Mouse (Mus musculus): ENCODE measurements at regions not wholly inside any gene's neighbourhood (a gene's known extent, or its start where the extent isn't known, plus 50 kb on each side); places are given as distances from the start of the nearest gene placed in this dataset.

- ATAC-seq (replicated peaks; ENCODE audit: low FRiP score, low TSS enrichment, low read depth) (no peak), DNase-seq (ENCODE audit: low spot score) (no peak)
- 78% methylated on average over 3 of the region's 3 CpGs for WGBS
- Histone ChIP-seq H3K4me2 (ENCODE audit: low read length) (no peak overlapping the region), H3K4me1 (replicated peaks; ENCODE audit: control insufficient read depth, insufficient read depth, low read length) (0 out of 2 replicates have a peak, but pooled peaks cover 7% of the 10 kb centered on the region), H3K27me3 (replicated peaks; ENCODE audit: control insufficient read depth, insufficient read depth, low read length) (no peaks in the 10 kb centered on the region), H3K4me3 (ENCODE audit: low read depth, low read length) (no peak overlapping the region), H3K36me3 (ENCODE audit: control insufficient read depth, insufficient read depth, low read length) (no peaks in the 10 kb centered on the region), H3K27ac (ENCODE audit: low read depth) (no peak overlapping the region), H3K9me3 (ENCODE audit: control insufficient read depth, low read length) (no peaks in the 10 kb centered on the region), H3K9ac (ENCODE audit: low read length) (no peak overlapping the region)
Observed at GRCm38 (mm10) chr10:111806333-111806732, 166.1 kb upstream of the Krr1 start.

GRCm38 (mm10) chr10:111806916-111807315 is 165.5 kb upstream of the Krr1 start:
- Histone ChIP-seq H3K36me3 (ENCODE audit: control insufficient read depth, insufficient read depth, low read length) (no peaks in the 10 kb centered on the region), H3K4me2 (ENCODE audit: low read length) (no peak overlapping the region), H3K27ac (ENCODE audit: low read depth) (no peak overlapping the region), H3K9ac (ENCODE audit: low read length) (no peak overlapping the region), H3K27me3 (replicated peaks; ENCODE audit: control insufficient read depth, insufficient read depth, low read length) (no peaks in the 10 kb centered on the region), H3K4me1 (replicated peaks; ENCODE audit: control insufficient read depth, insufficient read depth, low read length) (0 out of 2 replicates have a peak, but pooled peaks cover 1% of the 10 kb centered on the region), H3K4me3 (ENCODE audit: low read depth, low read length) (no peak overlapping the region), H3K9me3 (ENCODE audit: control insufficient read depth, low read length) (no peaks in the 10 kb centered on the region)
- WGBS, result 37% methylated on average over 5 of the region's 5 CpGs
- DNase-seq (ENCODE audit: low spot score) (no peak), ATAC-seq (replicated peaks; ENCODE audit: low FRiP score, low TSS enrichment, low read depth) (no peak)

DNA sequence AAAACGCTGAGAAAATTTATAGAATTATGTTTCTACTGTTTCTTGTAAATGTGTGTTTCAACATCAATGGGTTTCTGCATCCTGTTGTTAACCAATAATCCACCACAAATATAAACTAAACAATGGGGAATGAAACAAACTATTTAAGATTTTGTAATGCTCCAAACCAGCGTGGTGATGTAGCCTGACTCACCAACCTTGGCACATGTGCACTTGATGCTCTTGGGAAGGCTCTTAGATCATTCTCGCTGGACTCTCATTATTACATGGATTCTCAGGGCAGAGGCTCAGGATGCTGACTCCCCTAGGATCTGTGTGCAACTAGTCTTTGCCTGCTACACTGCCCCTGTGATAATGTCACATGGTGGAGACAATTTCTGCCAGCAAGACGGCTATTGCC is 158.7 kb upstream of the Krr1 start:
- no peaks in the 10 kb centered on the region for H3K36me3 ChIP-seq (ENCODE audit: control insufficient read depth, insufficient read depth, low read length)
- no peak overlapping the region for H3K4me3 ChIP-seq (ENCODE audit: low read depth, low read length)
- H3K4me2 ChIP-seq (ENCODE audit: low read length), result no peak overlapping the region
- H3K27ac ChIP-seq (ENCODE audit: low read depth), result no peak overlapping the region
- H3K9ac ChIP-seq (ENCODE audit: low read length), result no peak overlapping the region
- ATAC-seq (replicated peaks; ENCODE audit: low FRiP score, low TSS enrichment, low read depth), result no peak
- 87% methylated on average over 4 of the region's 4 CpGs for WGBS
- H3K4me1 ChIP-seq (replicated peaks; ENCODE audit: control insufficient read depth, insufficient read depth, low read length), result no peaks in the 10 kb centered on the region
- no peaks in the 10 kb centered on the region for H3K27me3 ChIP-seq (replicated peaks; ENCODE audit: control insufficient read depth, insufficient read depth, low read length)
- no peaks in the 10 kb centered on the region for H3K9me3 ChIP-seq (ENCODE audit: control insufficient read depth, low read length)
- DNase-seq (ENCODE audit: low spot score), result no peak

DNA sequence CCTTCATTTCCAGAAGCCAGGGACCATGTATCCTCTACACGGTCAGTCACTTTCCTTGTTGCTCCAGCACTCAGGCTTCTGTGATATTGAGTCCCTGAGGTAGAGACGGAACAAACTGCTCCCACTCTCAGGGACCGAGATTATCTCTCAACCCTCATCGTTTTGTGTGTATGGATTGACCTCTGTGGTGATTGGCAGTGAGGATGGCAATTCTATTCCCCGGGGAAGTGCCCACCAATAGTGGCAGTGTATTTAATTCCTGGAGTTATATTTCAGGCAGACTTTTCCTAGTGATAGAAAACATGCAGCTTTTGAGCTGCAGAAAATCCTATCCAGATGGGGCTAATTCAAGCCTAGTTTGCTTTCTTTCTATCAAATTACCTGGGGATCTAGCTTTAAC is 157.8 kb upstream of the Krr1 start:
- no peaks in the 10 kb centered on the region for H3K9me3 ChIP-seq (ENCODE audit: control insufficient read depth, low read length)
- no peak for DNase-seq (ENCODE audit: low spot score)
- ATAC-seq (replicated peaks; ENCODE audit: low FRiP score, low TSS enrichment, low read depth), result no peak
- 61% methylated on average over 5 of the region's 5 CpGs for WGBS
- H3K9ac ChIP-seq (ENCODE audit: low read length), result no peak overlapping the region
- no peaks in the 10 kb centered on the region for H3K4me1 ChIP-seq (replicated peaks; ENCODE audit: control insufficient read depth, insufficient read depth, low read length)
- H3K4me3 ChIP-seq (ENCODE audit: low read depth, low read length), result no peak overlapping the region
- no peaks in the 10 kb centered on the region for H3K36me3 ChIP-seq (ENCODE audit: control insufficient read depth, insufficient read depth, low read length)
- no peaks in the 10 kb centered on the region for H3K27me3 ChIP-seq (replicated peaks; ENCODE audit: control insufficient read depth, insufficient read depth, low read length)
- H3K4me2 ChIP-seq (ENCODE audit: low read length), result no peak overlapping the region
- H3K27ac ChIP-seq (ENCODE audit: low read depth), result no peak overlapping the region

DNA sequence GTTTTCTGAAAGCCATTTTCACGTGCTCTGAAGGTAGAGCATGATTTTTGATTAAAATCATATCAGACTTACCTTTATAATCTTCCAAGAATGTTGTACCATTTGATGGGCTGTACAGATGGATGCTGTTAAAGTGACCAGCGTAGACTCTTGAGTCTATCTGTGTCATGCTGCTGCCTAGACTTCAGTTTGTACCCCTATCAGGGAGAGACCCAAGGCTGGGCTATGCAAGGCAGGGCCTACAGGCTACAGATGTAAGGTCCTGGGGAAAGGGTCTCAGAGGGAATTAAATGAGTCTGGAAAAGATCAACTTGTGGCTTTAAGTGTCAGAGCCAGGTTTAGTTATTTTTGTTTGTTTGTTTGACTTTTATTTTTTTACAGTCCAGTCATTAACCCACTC is 157.3 kb upstream of the Krr1 start:
- WGBS, result 78% methylated on average over 2 of the region's 2 CpGs
- no peak for DNase-seq (ENCODE audit: low spot score)
- no peak overlapping the region for H3K9ac ChIP-seq (ENCODE audit: low read length)

DNA sequence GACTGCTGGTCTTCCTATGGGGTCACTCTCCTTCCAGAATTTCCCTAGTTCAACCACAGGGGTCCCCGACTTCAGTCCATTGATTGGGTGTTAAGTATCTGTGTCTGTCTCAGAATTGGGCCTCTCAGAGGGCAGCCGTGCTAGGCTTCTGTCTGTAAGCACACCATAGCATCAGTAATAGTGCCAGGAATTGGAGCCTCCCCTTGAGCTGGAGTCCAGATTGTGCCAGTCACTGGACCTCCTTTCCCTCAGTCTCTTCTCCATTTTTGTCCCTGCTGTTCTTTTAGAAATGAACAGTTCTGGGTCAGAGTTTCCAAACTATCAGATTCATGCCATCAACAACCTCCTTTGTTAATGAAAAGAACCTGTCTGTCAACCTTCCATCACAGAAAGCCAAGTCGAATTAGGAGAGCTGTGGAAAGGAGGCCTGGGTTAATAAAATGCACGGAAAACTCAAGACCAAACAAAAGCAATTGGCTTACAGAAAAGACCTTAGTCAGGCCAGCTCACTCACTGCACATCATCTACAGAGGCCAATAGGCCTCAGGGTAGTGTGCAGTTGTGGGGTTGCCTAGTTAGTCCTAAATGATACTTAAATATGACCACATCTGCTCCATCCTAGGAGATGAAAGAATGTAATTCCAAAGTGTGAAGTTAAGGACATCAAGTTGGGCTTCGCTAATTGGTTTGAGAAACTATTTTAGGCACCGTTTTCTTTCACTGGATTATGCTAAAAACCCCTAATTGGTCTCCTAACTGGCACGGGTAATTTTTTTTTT is 156.5 kb upstream of the Krr1 start:
- H3K4me3 ChIP-seq (ENCODE audit: low read depth, low read length), result no peak overlapping the region
- no peaks in the 10 kb centered on the region for H3K27me3 ChIP-seq (replicated peaks; ENCODE audit: control insufficient read depth, insufficient read depth, low read length)
- H3K4me1 ChIP-seq (replicated peaks; ENCODE audit: control insufficient read depth, insufficient read depth, low read length), result no peaks in the 10 kb centered on the region
- ATAC-seq (replicated peaks; ENCODE audit: low FRiP score, low TSS enrichment, low read depth) (no peak), DNase-seq (ENCODE audit: low spot score) (no peak)
- H3K4me2 ChIP-seq (ENCODE audit: low read length), result no peak overlapping the region
- WGBS, result 83% methylated on average over 7 of the region's 7 CpGs
- H3K9me3 ChIP-seq (ENCODE audit: control insufficient read depth, low read length), result no peaks in the 10 kb centered on the region
- H3K36me3 ChIP-seq (ENCODE audit: control insufficient read depth, insufficient read depth, low read length), result no peaks in the 10 kb centered on the region
- no peak overlapping the region for H3K9ac ChIP-seq (ENCODE audit: low read length)
- no peak overlapping the region for H3K27ac ChIP-seq (ENCODE audit: low read depth)

More for the DNA sequence above, 157.3 kb upstream of the Krr1 start:
- no peaks in the 10 kb centered on the region for H3K36me3 ChIP-seq (ENCODE audit: control insufficient read depth, insufficient read depth, low read length)
- H3K27me3 ChIP-seq (replicated peaks; ENCODE audit: control insufficient read depth, insufficient read depth, low read length), result no peaks in the 10 kb centered on the region
- H3K4me3 ChIP-seq (ENCODE audit: low read depth, low read length), result no peak overlapping the region
- ATAC-seq (replicated peaks; ENCODE audit: low FRiP score, low TSS enrichment, low read depth), result no peak
- no peak overlapping the region for H3K4me2 ChIP-seq (ENCODE audit: low read length)
- H3K27ac ChIP-seq (ENCODE audit: low read depth), result no peak overlapping the region
- H3K4me1 ChIP-seq (replicated peaks; ENCODE audit: control insufficient read depth, insufficient read depth, low read length), result no peaks in the 10 kb centered on the region
- no peaks in the 10 kb centered on the region for H3K9me3 ChIP-seq (ENCODE audit: control insufficient read depth, low read length)

- Histone ChIP-seq H3K9ac (ENCODE audit: low read length) (no peak overlapping the region), H3K27me3 (replicated peaks; ENCODE audit: control insufficient read depth, insufficient read depth, low read length) (no peaks in the 10 kb centered on the region), H3K9me3 (ENCODE audit: control insufficient read depth, low read length) (no peaks in the 10 kb centered on the region), H3K4me2 (ENCODE audit: low read length) (no peak overlapping the region), H3K4me1 (replicated peaks; ENCODE audit: control insufficient read depth, insufficient read depth, low read length) (no peaks in the 10 kb centered on the region), H3K27ac (ENCODE audit: low read depth) (no peak overlapping the region), H3K4me3 (ENCODE audit: low read depth, low read length) (no peak overlapping the region), H3K36me3 (ENCODE audit: control insufficient read depth, insufficient read depth, low read length) (no peaks in the 10 kb centered on the region)
- DNase-seq (ENCODE audit: low spot score) (no peak), ATAC-seq (replicated peaks; ENCODE audit: low FRiP score, low TSS enrichment, low read depth) (no peak)
- WGBS, result 96% methylated on average over 8 of the region's 8 CpGs
Observed at GRCm38 (mm10) chr10:111819755-111820451, 152.6 kb upstream of the Krr1 start.

GRCm38 (mm10) chr10:111824820-111825219 is 147.6 kb upstream of the Krr1 start:
- Histone ChIP-seq H3K9me3 (ENCODE audit: control insufficient read depth, low read length) (no peaks in the 10 kb centered on the region), H3K27ac (ENCODE audit: low read depth) (no peak overlapping the region), H3K9ac (ENCODE audit: low read length) (no peak overlapping the region), H3K4me3 (ENCODE audit: low read depth, low read length) (no peak overlapping the region), H3K36me3 (ENCODE audit: control insufficient read depth, insufficient read depth, low read length) (no peaks in the 10 kb centered on the region), H3K4me1 (replicated peaks; ENCODE audit: control insufficient read depth, insufficient read depth, low read length) (no peaks in the 10 kb centered on the region), H3K27me3 (replicated peaks; ENCODE audit: control insufficient read depth, insufficient read depth, low read length) (no peaks in the 10 kb centered on the region), H3K4me2 (ENCODE audit: low read length) (no peak overlapping the region)
- DNase-seq (ENCODE audit: low spot score), result no peak
- 94% methylated on average over 4 of the region's 4 CpGs for WGBS
- ATAC-seq (replicated peaks; ENCODE audit: low FRiP score, low TSS enrichment, low read depth), result no peak
